Mouse (Mus musculus) layer of hippocampus, adult 8-10 months (tissue): ENCODE measurements around the gene Osbpl6. TPM values are rescaled to one million over a fixed set of nuclear protein-coding genes. Genes with fewer than 3 reads are reported as not detected.

Source experiments
- DNase-seq, 2 experiments: peaks; one replicate each; pipeline ENCODE4 v3.0.0; 2022; ENCODE audit warnings: low spot score in 2 of 2
- total RNA-seq, 4 experiments: library from RNA; stranded (reverse); gene quantifications; 2 replicates each; pipeline ENCODE4 v1.2.4; 2022

Osbpl6 gene
- total RNA-seq, 4 experiments from 2014 or later = 52.1 to 71.5 (median 60.2) TPM

DNA sequence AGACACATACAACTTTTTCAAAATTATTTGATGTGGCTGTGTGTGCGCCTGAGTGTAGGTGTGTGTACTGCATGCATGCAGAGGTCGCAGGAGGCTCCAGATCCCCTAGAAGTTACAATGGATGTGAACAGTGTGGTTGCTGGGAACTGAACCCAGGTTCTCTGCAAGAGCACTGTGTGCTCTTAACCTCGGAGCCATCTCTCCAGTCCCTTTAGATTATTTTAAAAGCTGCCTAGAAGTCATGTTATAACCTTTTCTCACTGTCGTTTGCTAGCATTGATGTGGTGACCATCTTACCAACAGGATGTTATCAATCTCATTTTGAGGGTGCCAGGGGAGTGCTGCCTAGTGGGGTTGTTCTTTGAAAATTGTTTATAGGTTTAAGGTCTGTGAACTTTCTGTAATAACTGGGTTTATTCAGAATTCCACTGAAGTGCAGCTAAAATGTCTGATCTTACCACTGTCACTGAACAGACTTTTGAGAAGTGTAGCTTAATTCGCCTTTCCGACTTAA is 15.2 kb downstream of the Osbpl6 start:
- DNase-seq = no peak

DNA sequence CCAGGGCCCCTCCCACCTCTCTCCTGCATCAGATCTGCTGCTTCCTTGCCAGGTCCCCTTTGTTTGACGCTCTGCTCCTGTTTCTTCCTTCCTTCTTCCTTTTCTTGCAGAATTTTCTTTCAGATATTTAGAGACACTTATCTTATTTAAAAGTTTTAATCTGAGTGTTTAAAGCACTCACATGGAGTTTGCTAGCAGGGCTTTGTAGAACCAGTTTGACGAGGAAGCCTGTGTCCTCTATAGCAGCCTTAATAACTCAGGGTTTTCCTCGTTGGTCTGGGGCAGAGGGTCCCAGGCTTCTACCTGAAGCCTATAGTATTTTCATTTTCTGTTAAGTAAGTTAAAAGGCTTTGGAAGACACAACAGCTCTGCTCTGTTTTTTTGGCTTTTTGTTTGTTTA is 20.5 kb downstream of the Osbpl6 start:
- no peak for DNase-seq

DNA sequence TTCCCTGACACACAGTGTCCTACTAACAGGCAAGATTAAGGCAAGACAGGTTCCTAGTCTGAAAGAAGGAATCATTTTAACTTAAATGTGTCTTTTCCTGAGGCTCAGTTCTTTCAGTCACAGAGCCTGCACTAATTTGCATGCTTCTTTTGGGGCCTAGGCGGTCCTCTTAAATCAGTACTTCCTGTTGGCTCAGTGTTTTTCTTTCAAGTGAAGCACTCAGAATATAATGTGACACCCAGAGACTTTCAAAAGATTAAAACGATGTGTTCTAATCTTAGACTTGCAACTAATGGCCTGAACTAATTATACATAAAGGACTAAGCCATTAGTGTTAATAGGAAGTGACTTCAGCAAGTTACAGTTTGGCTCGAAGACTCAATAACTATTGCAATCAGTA is 23.0 kb downstream of the Osbpl6 start:
- no peak for DNase-seq

- no peak for DNase-seq
Measured at GRCm38 (mm10) chr2:76429855-76430254, 23.5 kb downstream of the Osbpl6 start.

- DNase-seq = no peak
Measured at GRCm38 (mm10) chr2:76430539-76430938, 24.2 kb downstream of the Osbpl6 start.

- DNase-seq = no peak
Measured at GRCm38 (mm10) chr2:76434224-76434623, 27.9 kb downstream of the Osbpl6 start.

- no peak for DNase-seq
Measured at GRCm38 (mm10) chr2:76435667-76436239, 29.4 kb downstream of the Osbpl6 start.

DNA sequence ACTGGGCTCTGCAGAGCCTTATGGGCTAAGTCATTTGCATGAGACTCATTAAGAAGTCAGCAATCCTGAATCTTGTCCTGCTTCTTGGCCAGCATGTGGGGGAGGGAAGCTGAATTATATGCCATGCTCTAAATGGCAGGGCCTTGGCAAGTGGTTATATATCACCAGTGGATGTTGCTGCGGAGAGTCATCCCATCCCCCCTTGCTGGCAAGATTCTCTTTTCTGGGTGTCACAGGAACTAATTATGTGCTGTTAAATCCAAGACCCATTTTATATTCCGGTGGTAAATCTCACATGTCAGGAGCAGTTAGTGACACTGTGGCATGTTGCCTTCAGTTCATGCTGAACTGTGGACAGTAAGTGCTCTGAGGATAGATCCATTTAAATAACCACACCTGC is 31.1 kb downstream of the Osbpl6 start:
- no peak for DNase-seq

DNA sequence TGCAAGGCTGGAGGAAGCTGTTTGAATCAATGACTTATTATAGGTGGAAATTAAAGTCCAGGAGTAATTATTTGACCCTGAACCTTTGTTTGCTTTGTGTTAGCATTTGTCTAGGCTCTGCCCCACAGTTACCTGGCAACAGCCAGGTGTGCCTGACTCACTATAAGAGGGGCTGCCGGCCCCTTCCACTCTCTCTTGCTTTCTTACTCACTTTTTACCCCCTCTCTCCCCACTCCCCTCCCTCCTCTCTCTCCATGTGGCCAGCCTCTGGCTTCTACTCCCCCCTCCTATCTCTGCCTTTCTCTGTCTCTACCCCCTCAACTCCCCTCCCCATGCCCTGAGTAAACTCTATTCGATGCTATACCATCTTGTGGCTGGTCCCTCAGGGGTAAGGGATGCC is 33.2 kb downstream of the Osbpl6 start:
- DNase-seq = no peak

- DNase-seq = no peak
Measured at GRCm38 (mm10) chr2:76442086-76442485, 35.8 kb downstream of the Osbpl6 start.

- no peak for DNase-seq
Measured at GRCm38 (mm10) chr2:76449836-76450355, 43.6 kb downstream of the Osbpl6 start.

- DNase-seq = peak; percentile 40 to 61
Measured at GRCm38 (mm10) chr2:76466723-76467122, 60.4 kb downstream of the Osbpl6 start.

- peak in 1 of 2 experiments; percentile 30 for DNase-seq
Measured at GRCm38 (mm10) chr2:76468204-76468603, 61.9 kb downstream of the Osbpl6 start.

GRCm38 (mm10) chr2:76469091-76469750 is 62.9 kb downstream of the Osbpl6 start:
- no peak for DNase-seq

GRCm38 (mm10) chr2:76469751-76470099 is 63.4 kb downstream of the Osbpl6 start:
- DNase-seq = no peak

DNA sequence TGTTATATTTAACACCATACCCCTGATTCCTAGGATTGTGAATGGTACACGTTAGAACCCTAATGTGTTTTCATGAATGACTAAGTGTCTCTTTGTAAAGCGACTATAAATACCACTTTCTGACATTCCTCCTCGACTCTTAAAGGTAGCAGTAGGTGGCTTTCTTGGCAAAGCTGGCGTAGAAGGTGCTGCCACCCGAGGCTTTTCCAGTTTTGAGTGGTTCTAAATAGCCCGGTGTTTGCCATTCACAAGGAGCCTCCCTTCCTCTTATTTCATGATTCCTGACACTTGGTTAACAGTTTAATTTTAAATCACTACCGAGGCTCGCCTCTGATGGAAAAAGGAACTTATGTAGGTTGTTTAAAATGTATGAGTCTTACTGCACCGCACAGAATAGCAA is 64.1 kb downstream of the Osbpl6 start:
- DNase-seq = no peak

DNA sequence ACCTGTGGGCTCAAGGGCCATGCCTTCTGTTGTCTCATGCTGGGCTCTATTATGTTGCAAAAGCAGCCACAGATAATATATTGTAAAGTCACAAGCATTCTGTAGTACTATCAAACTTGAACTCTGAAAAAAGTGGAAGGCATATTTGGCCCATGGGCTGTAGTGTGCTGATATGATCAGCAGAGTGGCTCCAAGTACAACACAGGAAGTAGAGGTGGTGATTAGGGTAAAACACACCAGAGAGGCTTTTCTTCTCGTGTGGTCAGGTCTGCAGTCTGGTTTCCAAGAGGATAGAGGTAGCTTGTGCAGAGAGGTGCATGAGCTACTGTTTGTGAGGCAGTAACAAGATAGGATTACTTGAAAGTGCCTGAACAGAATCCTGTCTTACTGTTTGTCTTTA is 69.5 kb downstream of the Osbpl6 start:
- DNase-seq = no peak

DNA sequence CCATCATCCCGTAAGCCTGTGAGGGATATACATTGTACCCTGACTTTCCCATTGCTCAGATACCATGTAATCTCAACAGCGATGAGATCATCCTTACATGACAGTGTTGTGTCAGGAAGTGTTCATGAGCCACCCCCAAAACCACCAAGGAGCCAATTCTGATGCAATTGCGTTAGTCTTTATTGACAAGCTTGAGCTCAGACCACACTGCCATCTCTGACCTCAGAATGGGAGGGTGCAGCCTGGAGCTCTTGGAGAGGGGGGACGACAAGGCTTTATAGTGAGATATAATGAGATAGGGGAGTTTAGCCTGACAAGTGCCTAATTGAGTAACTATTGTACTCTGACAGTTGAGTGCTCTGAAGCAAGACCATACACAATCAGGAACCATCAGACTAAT is 82.5 kb downstream of the Osbpl6 start:
- no peak for DNase-seq

DNA sequence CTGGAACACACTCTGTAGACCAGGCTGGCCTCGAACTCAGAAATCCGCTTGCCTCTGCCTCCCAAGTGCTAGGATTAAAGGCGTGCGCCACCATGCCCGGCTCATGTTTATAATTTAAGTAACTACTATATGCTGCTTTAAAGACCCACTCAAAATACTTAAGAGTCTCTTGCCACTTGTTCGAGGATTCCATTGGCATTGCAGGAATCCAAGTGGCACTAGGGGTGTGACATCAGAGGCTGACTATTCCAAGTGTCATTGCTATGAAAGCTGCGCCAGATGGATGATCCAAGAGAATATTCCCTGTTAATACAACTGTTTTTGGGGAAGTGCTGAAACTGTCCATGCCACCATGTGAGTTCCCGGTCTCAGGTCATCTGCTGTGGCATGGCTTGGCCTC is 83.9 kb downstream of the Osbpl6 start:
- no peak for DNase-seq

- no peak for DNase-seq
Measured at GRCm38 (mm10) chr2:76491371-76491770, 85.1 kb downstream of the Osbpl6 start.

- no peak for DNase-seq
Measured at GRCm38 (mm10) chr2:76492224-76492623, 85.9 kb downstream of the Osbpl6 start.

DNA sequence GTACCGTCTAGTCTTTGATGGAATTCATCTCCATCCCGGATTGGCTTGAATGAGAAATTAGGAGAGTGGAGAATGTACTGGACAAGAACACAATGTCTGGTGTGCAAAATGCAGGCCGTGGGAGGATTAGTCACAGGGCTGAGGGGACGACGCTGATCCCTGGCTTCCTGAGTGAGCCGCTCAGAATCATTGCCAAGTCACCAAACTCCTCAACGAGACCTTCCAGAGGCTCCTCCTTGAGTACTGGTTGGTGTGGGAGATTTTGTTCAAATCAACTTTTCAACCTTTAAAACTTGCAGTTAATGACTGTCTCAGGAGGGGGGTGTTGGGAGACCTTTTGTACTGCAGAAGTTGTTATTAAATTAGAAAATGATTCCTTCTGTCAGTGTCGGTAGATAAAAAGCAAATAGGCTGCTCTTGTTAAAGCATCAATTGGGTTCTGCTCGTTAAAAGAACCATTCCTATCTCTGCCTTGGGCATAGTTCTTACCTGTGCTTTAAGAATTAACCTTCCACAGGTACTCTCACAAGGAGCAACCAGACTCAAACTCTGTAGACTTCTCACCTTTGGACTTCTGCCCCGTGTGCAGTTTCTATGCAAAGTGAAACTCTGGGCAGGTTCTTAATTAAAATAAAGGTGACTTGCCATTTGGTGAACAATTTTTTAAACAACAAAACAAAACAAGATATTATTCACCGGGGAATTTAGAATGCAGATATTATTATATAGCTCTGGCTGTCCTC is 89.9 kb downstream of the Osbpl6 start:
- DNase-seq = no peak
